Mouse (Mus musculus): ENCODE results near the gene Prdm11. TPM values are rescaled to one million over a fixed set of nuclear protein-coding genes. Genes with fewer than 3 reads are reported as not detected.

The Prdm11 gene
- polyA plus RNA-seq, 1 experiment: 2.6 TPM

DNA sequence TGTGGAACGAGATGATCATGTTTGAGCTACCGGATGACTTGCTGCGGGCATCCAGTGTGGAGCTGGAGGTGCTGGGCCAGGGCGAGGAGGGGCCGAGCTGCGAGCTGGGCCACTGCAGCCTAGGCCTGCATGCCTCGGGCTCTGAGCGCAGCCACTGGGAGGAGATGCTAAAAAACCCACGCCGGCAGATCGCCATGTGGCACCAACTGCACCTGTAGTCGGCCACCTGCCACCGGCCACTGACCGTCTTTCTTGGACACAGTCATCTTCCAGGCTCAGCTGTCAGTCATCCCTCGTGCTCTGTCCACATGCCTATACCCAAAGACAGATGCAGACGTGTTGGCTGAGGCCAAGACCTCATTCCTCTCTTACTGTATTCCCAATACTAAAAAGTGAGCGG is 92.5 kb downstream of the Prdm11 start:
- WGBS: 90% methylated on average over 17 of the region's 17 CpGs
- Histone ChIP-seq H3K4me1 (ENCODE audit: control insufficient read depth, insufficient read depth, insufficient read length, low read length) (no peaks in the 10 kb centered on the region), H3K27ac (ENCODE audit: insufficient read depth, low read depth, low read length) (no peak overlapping the region), H3K36me3 (ENCODE audit: control insufficient read depth, insufficient read depth, low read length) (no peaks in the 10 kb centered on the region), H3K27me3 (ENCODE audit: control insufficient read depth, insufficient read depth, low read length) (no peaks in the 10 kb centered on the region), H3K4me3 (ENCODE audit: low read depth, low read length) (no peak overlapping the region)
- TF ChIP-seq POLR2A (IDR thresholded peaks at IDR 0.05; ENCODE audit: low read depth, low read length): no peak

DNA sequence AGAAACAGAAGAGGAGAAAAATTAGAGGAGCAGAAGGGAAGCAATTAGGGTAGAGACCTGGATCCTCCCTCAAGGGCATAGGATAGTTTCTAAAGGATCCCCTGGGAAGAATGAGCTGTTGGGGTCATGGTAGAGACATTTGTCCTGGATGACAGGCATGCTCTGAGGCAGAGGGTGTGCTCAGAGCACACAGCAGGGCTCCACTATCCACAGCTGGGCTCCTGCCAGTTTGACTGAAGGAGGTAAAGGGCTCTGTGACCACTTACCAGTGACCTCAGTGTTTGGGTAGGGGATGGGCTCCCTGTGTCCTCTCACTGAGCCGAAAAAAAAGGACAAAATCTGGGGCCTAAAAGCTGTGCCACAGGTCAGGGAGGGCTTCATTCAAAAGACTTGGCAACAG is 96.4 kb downstream of the Prdm11 start:
- Histone ChIP-seq H3K27me3 (ENCODE audit: control insufficient read depth, insufficient read depth, low read length) (no peaks in the 10 kb centered on the region), H3K36me3 (ENCODE audit: control insufficient read depth, insufficient read depth, low read length) (no peaks in the 10 kb centered on the region), H3K4me1 (ENCODE audit: control insufficient read depth, insufficient read depth, insufficient read length, low read length) (no peaks in the 10 kb centered on the region), H3K27ac (ENCODE audit: insufficient read depth, low read depth, low read length) (no peak overlapping the region), H3K4me3 (ENCODE audit: low read depth, low read length) (no peak overlapping the region)
- no peak for TF ChIP-seq CTCF (IDR thresholded peaks at IDR 0.05; ENCODE audit: extremely low read depth, insufficient read length, insufficient replicate concordance, low read depth, low read length)
- no peak for TF ChIP-seq POLR2A (IDR thresholded peaks at IDR 0.05; ENCODE audit: low read depth, low read length)
- WGBS: 43% methylated on average over 1 of the region's 1 CpGs

DNA sequence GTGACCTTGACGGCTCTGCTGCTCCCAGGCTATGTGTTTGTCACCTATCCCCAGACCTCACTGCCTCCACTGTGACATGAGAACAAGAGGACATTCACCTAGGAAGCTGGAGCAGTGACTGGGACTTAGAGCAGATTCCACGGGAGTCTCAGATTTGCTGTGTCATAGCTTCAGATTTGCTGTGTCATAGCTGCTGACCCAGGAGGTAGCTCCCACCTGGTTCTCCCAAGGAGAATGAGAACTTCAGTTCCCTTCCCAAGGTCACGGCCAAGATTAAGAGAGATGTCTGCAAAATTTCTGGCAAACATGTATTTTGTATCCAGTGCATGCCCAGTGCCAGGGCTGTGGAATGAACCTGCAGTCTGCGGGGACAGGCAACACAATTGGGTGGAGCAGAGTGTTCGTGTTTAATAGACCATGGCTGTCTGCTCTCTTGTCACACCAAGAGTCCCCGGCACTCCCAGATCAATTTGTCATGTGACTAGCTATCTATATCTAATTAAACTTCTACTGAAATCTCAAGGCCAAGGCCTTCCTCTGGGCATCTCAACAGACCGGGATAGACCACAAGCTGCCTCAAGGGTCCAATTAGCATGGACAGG is 97.2 kb downstream of the Prdm11 start:
- WGBS: 35% methylated on average over 7 of the region's 7 CpGs
- no peaks in the 10 kb centered on the region for H3K4me1 ChIP-seq (ENCODE audit: control insufficient read depth, insufficient read depth, insufficient read length, low read length)
- no peaks in the 10 kb centered on the region for H3K36me3 ChIP-seq (ENCODE audit: control insufficient read depth, insufficient read depth, low read length)
- no peak overlapping the region for H3K4me3 ChIP-seq (ENCODE audit: low read depth, low read length)
- H3K27me3 ChIP-seq (ENCODE audit: control insufficient read depth, insufficient read depth, low read length): no peaks in the 10 kb centered on the region
- TF ChIP-seq POLR2A (IDR thresholded peaks at IDR 0.05; ENCODE audit: low read depth, low read length): no peak
- TF ChIP-seq CTCF (IDR thresholded peaks at IDR 0.05; ENCODE audit: extremely low read depth, insufficient read length, insufficient replicate concordance, low read depth, low read length): no peak
- no peak overlapping the region for H3K27ac ChIP-seq (ENCODE audit: insufficient read depth, low read depth, low read length)

DNA sequence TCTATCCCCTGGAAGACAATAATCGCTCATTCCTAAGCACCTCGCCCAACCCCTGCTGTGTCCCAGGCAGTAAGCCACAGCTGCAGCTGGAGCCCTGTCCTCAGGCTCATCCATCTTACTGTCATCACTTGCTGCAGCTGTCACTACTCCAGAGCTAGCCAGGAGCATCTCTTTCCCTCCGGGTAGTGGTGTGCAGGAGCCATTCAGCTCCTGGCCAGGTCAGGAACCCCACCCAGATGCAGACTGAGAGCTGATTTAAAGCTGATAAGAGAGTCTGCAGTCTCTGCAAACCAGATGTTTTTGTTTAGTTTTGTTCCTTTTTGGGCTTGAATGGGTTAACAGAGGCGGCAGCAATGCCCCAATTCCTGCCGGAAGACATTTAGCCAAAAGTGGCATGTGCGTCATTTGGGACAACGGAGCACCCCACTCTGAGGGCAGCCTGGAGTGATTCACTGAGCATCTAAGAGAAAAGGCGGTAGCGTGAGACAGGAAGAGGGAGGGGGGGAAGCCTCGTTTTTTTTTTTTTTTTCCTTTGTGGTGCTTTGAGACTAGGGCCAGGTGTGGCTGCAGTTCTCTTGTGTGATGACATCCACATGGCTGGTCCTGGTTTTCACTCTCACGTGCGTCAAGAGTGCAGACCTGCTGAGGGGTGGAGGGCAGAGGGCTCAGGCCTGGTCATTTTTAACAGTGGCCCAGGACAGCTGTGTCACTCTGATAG is 97.8 kb downstream of the Prdm11 start:
- Histone ChIP-seq H3K4me1 (ENCODE audit: control insufficient read depth, insufficient read depth, insufficient read length, low read length) (no peaks in the 10 kb centered on the region), H3K4me3 (ENCODE audit: low read depth, low read length) (no peak overlapping the region), H3K36me3 (ENCODE audit: control insufficient read depth, insufficient read depth, low read length) (no peaks in the 10 kb centered on the region), H3K27ac (ENCODE audit: insufficient read depth, low read depth, low read length) (no peak overlapping the region), H3K27me3 (ENCODE audit: control insufficient read depth, insufficient read depth, low read length) (no peaks in the 10 kb centered on the region)
- TF ChIP-seq POLR2A (IDR thresholded peaks at IDR 0.05; ENCODE audit: low read depth, low read length) (no peak), CTCF (IDR thresholded peaks at IDR 0.05; ENCODE audit: extremely low read depth, insufficient read length, insufficient replicate concordance, low read depth, low read length) (no peak)
- WGBS: 16% methylated on average over 12 of the region's 12 CpGs

DNA sequence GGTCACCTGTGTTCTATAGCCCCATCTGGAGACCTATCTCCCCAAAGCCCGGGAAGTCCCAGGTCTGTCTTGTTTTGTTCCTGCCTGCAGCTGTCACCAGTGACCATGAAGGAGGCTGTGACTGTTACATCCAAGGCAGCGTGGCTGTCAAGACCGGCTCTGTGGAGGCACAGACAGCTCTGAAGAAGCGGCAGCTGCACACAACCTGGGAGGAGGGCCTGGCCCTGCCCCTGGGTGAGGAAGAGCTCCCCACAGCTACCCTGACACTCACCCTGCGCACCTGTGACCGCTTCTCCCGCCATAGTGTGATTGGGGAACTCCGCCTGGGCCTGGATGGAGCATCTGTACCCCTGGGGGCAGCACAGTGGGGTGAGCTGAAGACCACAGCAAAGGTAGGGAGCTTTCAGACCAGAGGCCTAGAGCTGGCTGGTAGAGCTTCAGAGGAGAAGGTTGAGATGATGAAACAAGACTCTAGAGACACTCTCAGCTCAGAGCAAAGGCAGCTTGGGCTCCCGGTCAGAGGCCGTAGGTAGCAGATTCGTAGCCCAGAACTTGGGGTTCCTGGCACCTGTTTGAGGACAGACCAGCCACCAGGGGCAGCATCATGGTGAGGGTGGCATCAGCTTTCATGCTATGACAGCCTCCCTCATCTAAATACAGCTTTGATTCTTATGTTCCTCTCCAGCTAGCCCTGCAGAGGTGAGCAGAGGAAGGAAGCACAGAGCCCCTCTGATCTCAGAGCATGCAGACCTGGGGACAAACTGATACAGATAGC is 100.0 kb downstream of the Prdm11 start:
- no peak overlapping the region for H3K4me3 ChIP-seq (ENCODE audit: low read depth, low read length)
- no peaks in the 10 kb centered on the region for H3K36me3 ChIP-seq (ENCODE audit: control insufficient read depth, insufficient read depth, low read length)
- TF ChIP-seq CTCF (IDR thresholded peaks at IDR 0.05; ENCODE audit: extremely low read depth, insufficient read length, insufficient replicate concordance, low read depth, low read length): no peak
- no peak for TF ChIP-seq POLR2A (IDR thresholded peaks at IDR 0.05; ENCODE audit: low read depth, low read length)
- WGBS: 77% methylated on average over 11 of the region's 11 CpGs
- H3K27me3 ChIP-seq (ENCODE audit: control insufficient read depth, insufficient read depth, low read length): no peaks in the 10 kb centered on the region
- H3K4me1 ChIP-seq (ENCODE audit: control insufficient read depth, insufficient read depth, insufficient read length, low read length): no peaks in the 10 kb centered on the region
- no peak overlapping the region for H3K27ac ChIP-seq (ENCODE audit: insufficient read depth, low read depth, low read length)

DNA sequence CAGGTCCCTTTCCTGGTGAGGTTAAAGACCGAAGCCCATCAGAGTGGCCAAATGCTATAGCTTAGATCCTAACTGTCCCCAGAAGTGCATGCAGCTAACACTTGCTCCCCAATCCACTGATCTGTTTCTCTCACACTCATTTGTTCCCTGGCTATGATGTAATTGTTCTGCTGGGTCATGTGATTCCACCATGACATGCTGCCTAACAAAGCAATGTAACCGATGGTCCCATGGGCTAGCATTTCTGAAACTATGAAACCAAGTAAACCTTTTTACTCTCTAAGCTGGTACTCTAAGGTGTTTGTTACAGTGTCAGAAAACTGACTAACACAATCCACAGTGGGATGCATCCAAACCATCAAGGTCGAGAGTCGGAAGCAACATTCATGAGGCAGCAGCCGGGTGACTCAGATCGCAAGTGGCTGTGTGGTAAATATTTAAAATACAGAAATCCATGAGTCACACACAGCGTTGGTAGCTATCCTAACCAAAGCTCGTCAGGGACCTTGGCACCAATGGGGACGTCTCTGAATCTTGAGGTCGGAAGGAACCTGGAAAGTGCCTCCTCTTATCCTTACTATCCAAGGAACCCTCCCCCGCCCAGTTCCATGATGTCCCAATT is 100.7 kb downstream of the Prdm11 start:
- Histone ChIP-seq H3K36me3 (ENCODE audit: control insufficient read depth, insufficient read depth, low read length) (no peaks in the 10 kb centered on the region), H3K27ac (ENCODE audit: insufficient read depth, low read depth, low read length) (no peak overlapping the region), H3K27me3 (ENCODE audit: control insufficient read depth, insufficient read depth, low read length) (no peaks in the 10 kb centered on the region), H3K4me1 (ENCODE audit: control insufficient read depth, insufficient read depth, insufficient read length, low read length) (no peaks in the 10 kb centered on the region), H3K4me3 (ENCODE audit: low read depth, low read length) (no peak overlapping the region)
- WGBS: 77% methylated on average over 11 of the region's 11 CpGs
- TF ChIP-seq POLR2A (IDR thresholded peaks at IDR 0.05; ENCODE audit: low read depth, low read length) (no peak), CTCF (IDR thresholded peaks at IDR 0.05; ENCODE audit: extremely low read depth, insufficient read length, insufficient replicate concordance, low read depth, low read length) (no peak)

DNA sequence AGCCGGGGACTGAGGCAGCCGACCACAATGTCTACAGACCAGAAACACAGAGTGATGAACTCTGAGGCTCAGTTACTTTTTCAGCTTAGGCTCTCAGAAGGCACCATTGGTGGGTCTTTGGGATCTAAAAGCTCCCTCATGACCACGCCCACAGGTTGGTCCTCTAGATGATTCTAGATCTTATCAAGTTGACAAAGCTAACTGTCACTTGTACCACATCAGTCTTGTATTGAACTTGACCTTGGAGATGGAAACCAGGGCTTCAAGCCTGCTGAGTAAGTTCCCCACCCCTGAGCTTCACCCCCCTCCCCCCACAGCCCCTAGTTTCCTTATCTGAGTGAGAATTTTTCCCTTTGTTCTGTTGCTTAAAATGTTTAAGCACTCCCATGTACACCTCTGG is 101.6 kb downstream of the Prdm11 start:
- Histone ChIP-seq H3K36me3 (ENCODE audit: control insufficient read depth, insufficient read depth, low read length) (no peaks in the 10 kb centered on the region), H3K27ac (ENCODE audit: insufficient read depth, low read depth, low read length) (no peak overlapping the region), H3K4me3 (ENCODE audit: low read depth, low read length) (no peak overlapping the region), H3K27me3 (ENCODE audit: control insufficient read depth, insufficient read depth, low read length) (no peaks in the 10 kb centered on the region), H3K4me1 (ENCODE audit: control insufficient read depth, insufficient read depth, insufficient read length, low read length) (no peaks in the 10 kb centered on the region)
- no peak for TF ChIP-seq POLR2A (IDR thresholded peaks at IDR 0.05; ENCODE audit: low read depth, low read length)
- no peak for TF ChIP-seq CTCF (IDR thresholded peaks at IDR 0.05; ENCODE audit: extremely low read depth, insufficient read length, insufficient replicate concordance, low read depth, low read length)
- 72% methylated on average over 3 of the region's 3 CpGs for WGBS

Measured in small intestine, adult 2 months (tissue).